Mouse (Mus musculus): ENCODE data around the gene Sirt3. TPM values are rescaled to one million over a fixed set of nuclear protein-coding genes. Genes with fewer than 3 reads are reported as not detected.
"Not testable (repeated sequence)": the region's sequence is repeated elsewhere in the genome, so short reads cannot be mapped to it uniquely, and the experiment has no call there.

Gene Sirt3
- total RNA-seq, 2 experiments from 2014 or later = 23.4 to 27.7 TPM

- no peak for ATAC-seq (replicated peaks; ENCODE audit: low FRiP score, low TSS enrichment, poor library complexity, severe bottlenecking)
These were observed 18.1 kb upstream of the Sirt3 start, which contains the start of gene Cox8b for GRCm38 (mm10) chr7:140900220-140900619. Gene Cox8b, minus strand, starts transcription at chr7:140900446.

- no peak for ATAC-seq (replicated peaks; ENCODE audit: low FRiP score, low TSS enrichment, poor library complexity, severe bottlenecking)
These were observed 17.0 kb upstream of the Sirt3 start for GRCm38 (mm10) chr7:140899121-140899520.

GRCm38 (mm10) chr7:140897863-140898262, 15.8 kb upstream of the Sirt3 start:
- ATAC-seq (replicated peaks; ENCODE audit: low FRiP score, low TSS enrichment, poor library complexity, severe bottlenecking) = no peak

- no peak for ATAC-seq (replicated peaks; ENCODE audit: low FRiP score, low TSS enrichment, poor library complexity, severe bottlenecking)
These were observed 12.5 kb upstream of the Sirt3 start for GRCm38 (mm10) chr7:140894611-140895010.

GRCm38 (mm10) chr7:140894031-140894430, 11.9 kb upstream of the Sirt3 start:
- ATAC-seq (replicated peaks; ENCODE audit: low FRiP score, low TSS enrichment, poor library complexity, severe bottlenecking) = no peak

GRCm38 (mm10) chr7:140890636-140891035, 8.5 kb upstream of the Sirt3 start:
- ATAC-seq (replicated peaks; ENCODE audit: low FRiP score, low TSS enrichment, poor library complexity, severe bottlenecking) = not testable (repeated sequence)

DNA sequence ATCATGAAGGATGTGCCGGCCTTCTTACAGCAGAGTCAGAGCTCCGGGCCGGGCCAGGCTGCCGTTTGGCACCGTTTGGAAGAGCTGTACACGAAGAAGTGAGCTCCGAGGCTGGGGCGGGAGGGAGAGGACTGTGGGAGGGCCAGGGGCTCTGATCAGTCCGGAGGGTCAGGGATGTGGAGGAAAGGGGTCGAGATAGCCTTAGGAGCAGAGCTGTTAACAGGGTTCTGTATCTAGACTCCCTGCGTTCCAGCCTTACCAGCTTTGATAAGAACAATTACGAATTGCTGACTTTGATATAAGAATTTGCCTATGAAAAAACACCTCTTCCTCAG, 327 bp upstream of the Sirt3 start:
- no peak; the same call in 1 of the 2 replicates for ATAC-seq (replicated peaks; ENCODE audit: low FRiP score, low TSS enrichment, poor library complexity, severe bottlenecking)

GRCm38 (mm10) chr7:140880865-140881515, 1.1 kb downstream of the Sirt3 start:
- 0 out of 2 replicates have a peak, but pooled peaks have one; percentile 16 for ATAC-seq (replicated peaks; ENCODE audit: low FRiP score, low TSS enrichment, poor library complexity, severe bottlenecking)

- ATAC-seq (replicated peaks; ENCODE audit: low FRiP score, low TSS enrichment, poor library complexity, severe bottlenecking) = no peak
These were observed 1.7 kb downstream of the Sirt3 start for GRCm38 (mm10) chr7:140880419-140880818.

DNA sequence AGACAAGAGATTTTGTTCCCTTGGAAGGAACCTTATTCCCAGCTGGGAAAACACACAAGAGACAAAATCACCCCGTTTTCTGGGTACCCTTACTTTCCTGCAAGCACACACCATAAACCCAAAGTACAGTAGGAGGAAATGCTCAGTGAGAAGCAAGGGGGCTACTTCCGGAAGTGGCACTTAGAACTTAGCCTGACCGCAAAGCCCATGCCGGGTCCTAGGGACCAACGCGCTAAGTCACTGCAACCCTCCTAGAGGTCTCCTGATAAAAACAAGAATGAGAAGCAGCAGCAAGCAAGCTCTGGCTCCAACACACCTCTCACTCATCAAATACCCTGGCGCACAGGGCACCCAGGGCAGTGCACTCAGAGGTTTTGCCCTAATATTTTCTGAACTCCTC, 2.8 kb downstream of the Sirt3 start:
- peak; percentile 38 for ATAC-seq (replicated peaks; ENCODE audit: low FRiP score, low TSS enrichment, poor library complexity, severe bottlenecking)

DNA sequence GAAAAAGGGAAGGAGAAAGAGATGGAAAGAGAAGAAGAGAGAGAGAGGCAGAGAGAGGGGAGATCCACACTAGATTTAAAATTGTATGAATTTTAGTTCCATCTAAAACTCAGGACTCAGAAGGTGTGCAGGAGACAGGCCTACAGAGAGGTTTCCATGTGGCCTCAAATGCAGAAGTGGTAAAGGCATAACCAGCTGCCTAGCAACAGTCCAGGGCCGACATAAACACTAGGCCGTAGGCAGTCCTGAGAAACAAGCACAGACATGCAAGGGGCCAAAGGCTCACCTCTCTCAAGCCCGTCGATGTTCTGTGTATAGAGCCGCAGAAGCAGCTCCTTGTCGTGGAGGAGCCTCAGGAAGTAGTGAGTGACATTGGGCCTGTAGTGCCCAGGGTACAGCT, 4.7 kb downstream of the Sirt3 start:
- ATAC-seq (replicated peaks; ENCODE audit: low FRiP score, low TSS enrichment, poor library complexity, severe bottlenecking) = no peak

DNA sequence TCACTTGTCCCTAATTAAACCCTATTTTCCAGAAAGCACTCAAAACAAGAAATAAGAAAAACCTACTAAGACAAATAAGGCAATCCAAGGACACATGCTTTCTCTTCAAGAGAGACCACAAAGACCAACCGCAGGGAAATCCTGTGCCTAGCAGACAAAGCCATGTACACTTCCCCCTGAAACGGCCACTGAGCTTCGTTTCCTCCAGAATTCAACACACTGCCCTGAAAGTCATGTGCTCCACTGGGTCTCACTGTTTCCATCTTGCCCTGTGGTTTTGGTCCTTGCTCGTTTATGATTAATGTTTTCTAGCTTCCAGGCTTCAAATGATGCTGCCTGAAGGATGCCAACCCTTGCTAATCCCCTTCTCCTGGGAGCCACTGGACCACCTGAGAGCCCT, 7.9 kb downstream of the Sirt3 start:
- no peak for ATAC-seq (replicated peaks; ENCODE audit: low FRiP score, low TSS enrichment, poor library complexity, severe bottlenecking)

DNA sequence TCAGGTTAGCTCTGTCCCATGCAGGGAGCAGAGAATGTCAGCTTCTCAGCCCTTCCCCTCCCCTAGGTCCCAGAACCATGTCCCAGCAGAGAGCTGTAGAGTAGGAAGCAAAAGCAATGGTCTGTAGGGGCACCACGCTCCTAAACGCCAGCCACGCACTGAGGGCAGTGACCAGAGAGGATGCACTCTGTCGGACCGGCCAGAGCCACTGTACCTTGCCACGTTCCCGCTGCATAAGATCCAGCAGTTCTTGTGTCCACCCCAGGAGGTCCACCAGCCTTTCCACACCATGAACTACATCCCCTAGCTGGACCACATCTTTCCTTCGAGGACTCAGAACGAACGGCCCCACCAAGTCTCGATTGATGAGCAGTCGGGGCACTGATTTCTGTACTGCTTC, 17.3 kb downstream of the Sirt3 start:
- ATAC-seq (replicated peaks; ENCODE audit: low FRiP score, low TSS enrichment, poor library complexity, severe bottlenecking) = no peak

DNA sequence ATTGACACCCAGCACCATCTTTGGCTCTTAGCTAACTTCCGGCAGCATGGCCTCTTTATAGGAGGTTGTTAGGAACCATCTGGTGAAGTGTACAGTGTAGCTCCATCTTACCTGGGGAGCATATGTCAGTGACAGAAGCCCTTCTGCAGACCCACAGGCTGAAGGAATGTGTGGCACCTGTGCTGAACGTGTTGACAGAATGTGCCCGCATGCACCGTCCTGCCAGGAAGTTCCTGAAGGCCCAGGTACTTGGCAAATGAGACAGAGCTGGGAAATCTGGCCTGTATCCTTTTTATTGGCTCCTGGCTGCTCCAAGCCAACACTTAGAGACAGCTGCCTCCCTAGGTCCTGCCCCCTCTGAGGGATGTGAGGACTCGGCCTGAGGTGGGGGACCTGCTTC, 21.4 kb downstream of the Sirt3 start:
- ATAC-seq (replicated peaks; ENCODE audit: low FRiP score, low TSS enrichment, poor library complexity, severe bottlenecking) = no peak

DNA sequence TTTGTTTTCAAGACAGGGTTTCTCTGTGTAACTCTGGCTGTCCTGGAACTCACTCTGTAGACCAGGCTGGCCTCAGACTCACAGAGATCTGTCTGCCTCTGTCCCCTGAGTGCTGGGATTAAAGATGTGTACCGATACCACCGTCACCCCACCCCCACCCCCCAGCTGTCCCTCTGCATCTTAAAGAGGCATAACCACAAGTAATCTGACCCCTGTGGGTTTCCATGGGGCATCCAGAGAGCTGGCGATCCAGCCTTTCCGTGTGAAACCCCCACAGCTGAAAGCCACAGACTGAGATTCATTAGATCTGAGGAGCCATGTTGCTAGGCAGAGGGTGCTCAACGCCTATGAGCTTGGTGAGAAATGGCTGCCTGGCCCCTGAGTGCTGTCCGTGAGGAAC, 22.1 kb downstream of the Sirt3 start:
- ATAC-seq (replicated peaks; ENCODE audit: low FRiP score, low TSS enrichment, poor library complexity, severe bottlenecking) = no peak

DNA sequence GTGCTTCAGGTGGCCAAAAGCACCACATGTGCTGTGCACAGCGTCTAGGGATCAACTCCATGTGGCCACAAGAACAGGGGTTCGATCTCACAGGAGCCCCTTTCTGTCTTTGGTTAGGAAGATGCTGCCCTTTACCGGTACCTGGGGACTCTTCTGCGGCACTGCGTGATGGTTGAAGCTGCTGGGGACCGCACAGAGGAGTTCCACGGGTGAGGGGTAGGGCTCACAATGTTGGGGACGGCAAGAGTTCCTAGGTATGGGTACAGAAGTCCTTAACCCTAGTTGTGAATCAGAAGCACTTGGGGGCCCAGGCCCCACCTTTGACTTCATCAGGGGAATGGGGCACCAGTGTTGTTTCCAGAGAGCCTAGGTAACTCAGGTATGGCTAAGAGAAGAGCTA, 23.4 kb downstream of the Sirt3 start:
- no peak for ATAC-seq (replicated peaks; ENCODE audit: low FRiP score, low TSS enrichment, poor library complexity, severe bottlenecking)

DNA sequence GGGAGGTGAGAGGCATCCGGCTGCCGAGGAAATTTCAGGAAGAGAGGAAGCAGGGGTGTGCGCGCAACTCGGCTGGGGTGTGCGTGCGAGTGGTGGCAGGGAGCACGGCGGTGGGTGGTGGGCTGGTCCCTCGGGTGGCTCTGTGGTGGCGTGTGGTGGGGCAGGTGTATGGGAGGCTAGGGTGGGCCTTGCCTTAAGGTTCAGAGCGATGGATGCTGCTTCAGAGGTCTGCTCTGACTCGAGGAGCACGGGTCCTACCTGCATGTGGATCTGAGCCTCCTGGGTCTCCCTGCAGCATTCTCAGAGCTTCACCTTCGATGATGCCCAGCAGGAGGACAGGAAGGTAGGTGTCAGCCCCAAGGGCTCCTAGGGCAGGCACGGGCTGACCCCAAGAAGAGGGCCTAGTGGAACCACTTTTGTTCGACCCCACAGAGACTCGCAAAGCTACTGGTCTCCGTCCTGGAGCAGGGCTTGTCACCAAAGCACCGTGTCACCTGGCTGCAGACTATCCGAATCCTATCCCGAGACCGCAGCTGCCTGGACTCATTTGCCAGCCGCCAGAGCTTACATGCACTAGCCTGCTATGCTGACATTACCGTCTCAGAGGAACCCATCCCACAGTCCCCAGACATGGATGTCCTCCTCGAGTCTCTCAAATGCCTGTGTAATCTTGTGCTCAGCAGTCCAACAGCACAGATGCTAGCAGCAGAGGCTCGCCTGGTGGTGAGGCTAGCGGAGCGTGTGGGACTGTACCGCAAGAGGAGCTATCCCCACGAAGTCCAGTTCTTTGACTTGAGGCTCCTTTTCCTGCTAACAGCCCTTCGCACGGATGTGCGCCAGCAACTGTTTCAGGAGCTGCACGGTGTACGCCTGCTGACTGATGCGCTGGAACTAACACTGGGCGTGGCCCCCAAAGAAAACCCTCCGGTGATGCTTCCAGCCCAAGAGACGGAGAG, 24.3 kb downstream of the Sirt3 start, which contains the start of gene Bet1l:
Gene Bet1l, minus strand, starts transcription at position 28 of the 956 bp plus-strand sequence.
- ATAC-seq (replicated peaks; ENCODE audit: low FRiP score, low TSS enrichment, poor library complexity, severe bottlenecking) = peak; percentile 16

DNA sequence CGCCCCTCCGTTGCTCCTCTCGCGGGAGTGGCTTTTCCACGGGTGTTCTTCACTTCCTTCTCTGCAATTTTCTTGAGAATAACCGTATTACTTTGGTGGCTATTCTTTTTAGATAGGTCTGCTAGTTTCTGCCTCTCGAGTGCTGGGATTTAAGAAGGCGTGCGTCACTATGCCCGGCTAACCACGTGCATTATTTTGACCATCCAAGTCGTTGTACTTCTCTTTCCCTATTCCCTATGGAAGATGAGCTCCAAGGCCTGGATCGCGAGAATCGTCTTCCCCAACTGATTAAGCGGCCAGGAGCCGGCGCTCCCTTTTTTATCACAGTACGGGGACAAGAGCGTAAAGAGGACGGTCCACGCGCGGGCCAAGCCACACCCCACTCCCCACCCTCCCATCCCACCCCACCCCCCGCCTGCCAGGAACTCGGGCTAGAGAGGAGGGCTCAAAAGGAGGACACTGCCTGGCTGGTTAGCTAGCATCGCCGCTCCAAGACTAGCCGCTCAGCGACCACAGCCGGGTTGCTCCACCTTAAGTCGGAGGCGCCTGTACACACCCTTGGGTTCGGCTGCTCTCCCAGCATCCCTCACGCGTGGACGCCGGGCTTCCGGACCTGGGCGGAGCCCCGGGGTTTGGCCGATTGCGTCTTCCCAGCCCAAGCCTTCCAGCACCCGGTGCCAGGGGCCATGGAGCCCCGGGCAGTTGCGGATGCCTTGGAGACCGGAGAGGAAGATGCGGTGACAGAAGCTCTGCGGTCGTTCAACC, 25.1 kb downstream of the Sirt3 start, which contains the start of gene Ric8a:
Gene Ric8a, plus strand, starts transcription at position 173 of the 765 bp plus-strand sequence.
- peak; percentile 68 for ATAC-seq (replicated peaks; ENCODE audit: low FRiP score, low TSS enrichment, poor library complexity, severe bottlenecking)

GRCm38 (mm10) chr7:140855860-140856784, 26.0 kb downstream of the Sirt3 start, which contains the start of gene Gm45785:
Gene Gm45785, minus strand, starts transcription at chr7:140856331.
- ATAC-seq (replicated peaks; ENCODE audit: low FRiP score, low TSS enrichment, poor library complexity, severe bottlenecking) = peak; percentile 69

Measured in megakaryocyte-erythroid progenitor cell, adult 5-6 weeks (primary cell).